Mouse (Mus musculus): ENCODE results near the gene Bcas3.

GRCm38 (mm10) chr11:85759634-85760439 lies 406.9 kb downstream of the Bcas3 start:
- TF ChIP-seq CTCF (IDR thresholded peaks at IDR 0.05; ENCODE audit: low read depth, low read length) (no peak), TAL1 (conservative IDR thresholded peaks at IDR 0.05; ENCODE audit: low read depth, low read length) (no peak), POLR2AphosphoS5 (IDR thresholded peaks at IDR 0.05; ENCODE audit: insufficient replicate concordance, low read depth, low read length) (no peak), GATA1 (IDR thresholded peaks at IDR 0.05; ENCODE audit: borderline replicate concordance, low read length) (no peak), GATA2 (IDR thresholded peaks at IDR 0.05; ENCODE audit: borderline replicate concordance, low read depth, low read length) (no peak)

Data from G1E (cell line).